In the genomic region with DNA sequence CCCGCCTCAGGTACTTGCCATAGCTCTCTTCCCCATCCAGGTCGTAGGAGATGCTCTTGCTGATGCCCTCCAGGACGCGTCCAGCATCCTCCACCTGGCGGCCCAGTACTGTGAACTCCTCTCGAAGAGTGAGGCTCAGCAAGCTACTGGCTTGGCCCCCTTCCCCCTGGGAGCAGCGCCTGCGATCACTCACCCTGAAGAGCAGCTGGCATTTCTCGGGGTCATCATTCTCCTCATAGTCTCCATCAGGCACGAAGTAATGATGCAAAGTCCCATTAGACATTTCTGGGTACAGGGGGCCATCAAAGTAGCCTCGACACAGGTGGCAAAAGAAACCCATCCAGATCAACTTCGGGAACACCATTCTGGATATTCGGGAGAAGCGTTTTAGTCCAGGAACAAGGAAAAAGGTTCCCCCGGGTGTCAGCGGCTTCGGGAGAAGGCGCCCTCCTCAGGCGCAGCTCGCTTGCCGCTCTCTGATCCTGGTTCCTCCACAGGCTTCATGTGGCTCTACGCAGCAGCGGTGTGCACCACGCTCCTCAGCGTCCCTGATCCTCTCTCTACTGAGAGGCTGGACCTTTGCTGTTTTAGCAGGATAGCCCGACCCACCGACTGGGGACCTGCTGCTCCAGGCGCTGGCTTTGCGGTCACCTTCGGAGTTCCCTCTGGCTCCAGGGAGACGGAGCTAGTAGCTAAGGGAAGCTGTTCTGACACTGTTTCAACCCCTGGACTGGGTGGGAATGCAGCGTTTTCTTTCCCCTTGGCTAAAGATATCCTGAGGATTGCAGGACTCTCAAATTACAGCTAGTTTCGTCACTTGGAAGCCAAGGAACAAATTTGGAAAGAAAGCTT, we compare ENCODE assay signal across 8 mouse cellular contexts. TPM values are rescaled to one million over a fixed set of nuclear protein-coding genes. Genes with fewer than 3 reads are reported as not detected.
DNase-seq lines count a peak whose midpoint lies in the region; ATAC-seq and TF ChIP-seq lines count a peak whose summit lies in the region.

A gene (minus strand): TSS at position 752 of the 852 bp plus-strand sequence.

- under 1% methylated on average over 33 of the region's 33 CpGs for WGBS in embryonic facial prominence, embryonic 13.5 days
- WGBS in kidney, adult 2 months: 3% methylated on average over 33 of the region's 33 CpGs
- 2% methylated on average over 33 of the region's 33 CpGs for WGBS in limb, embryonic 11.5 days
- WGBS in midbrain, embryonic 14.5 days: 2% methylated on average over 33 of the region's 33 CpGs
- under 1% methylated on average over 33 of the region's 33 CpGs for WGBS in stomach, embryonic 16.5 days

- H3K4me2 ChIP-seq in embryonic facial prominence, embryonic 13.5 days: peak within 1 kb of the TSS; percentile 74
- peak within 1 kb of the TSS; percentile 72 for H3K4me2 ChIP-seq in limb, embryonic 11.5 days (ENCODE audit: low read depth, severe bottlenecking)
- peak within 1 kb of the TSS; percentile 88 for H3K4me2 ChIP-seq in midbrain, embryonic 14.5 days (ENCODE audit: low read length)
- peak within 1 kb of the TSS; percentile 72 for H3K4me2 ChIP-seq in stomach, embryonic 16.5 days (ENCODE audit: low read depth, low read length)

- peak; percentile 34 for TF ChIP-seq CTCF in kidney, adult 2 months (conservative IDR thresholded peaks at IDR 0.05; ENCODE audit: insufficient read depth, insufficient read length, low read depth, low read length)

- H3K4me3 ChIP-seq in embryonic facial prominence, embryonic 13.5 days: peak within 1 kb of the TSS; percentile 55
- peak within 1 kb of the TSS; percentile 52 for H3K4me3 ChIP-seq in kidney, adult 2 months (ENCODE audit: insufficient read depth, low read depth, low read length)
- peak within 1 kb of the TSS; percentile 51 for H3K4me3 ChIP-seq in limb, embryonic 11.5 days (ENCODE audit: low read depth, low read length)
- peak within 1 kb of the TSS; percentile 40 for H3K4me3 ChIP-seq in midbrain, embryonic 14.5 days (replicated peaks; ENCODE audit: low read depth, low read length)
- peak within 1 kb of the TSS; percentile 57 for H3K4me3 ChIP-seq in stomach, embryonic 16.5 days (replicated peaks; ENCODE audit: low read length)

- H3K4me1 ChIP-seq in embryonic facial prominence, embryonic 13.5 days: peaks cover 14% of the 10 kb centered on the region
- H3K4me1 ChIP-seq in kidney, adult 2 months (ENCODE audit: control insufficient read depth, insufficient read depth, low read length): peaks cover 6% of the 10 kb centered on the region
- H3K4me1 ChIP-seq in limb, embryonic 11.5 days (ENCODE audit: control insufficient read depth, insufficient read depth, low read length): no peaks in the 10 kb centered on the region
- 0 out of 2 replicates have a peak, but pooled peaks cover 6% of the 10 kb centered on the region for H3K4me1 ChIP-seq in midbrain, embryonic 14.5 days (ENCODE audit: control insufficient read depth, insufficient read depth, low read length)
- H3K4me1 ChIP-seq in stomach, embryonic 16.5 days (ENCODE audit: control insufficient read depth, insufficient read depth, low read length): no peaks in the 10 kb centered on the region

- H3K27me3 ChIP-seq in embryonic facial prominence, embryonic 13.5 days: peaks cover 5% of the 10 kb centered on the region; the same call in 1 of the 2 replicates
- H3K27me3 ChIP-seq in kidney, adult 2 months (replicated peaks; ENCODE audit: control insufficient read depth, insufficient read depth, low read length): no peaks in the 10 kb centered on the region
- no peaks in the 10 kb centered on the region for H3K27me3 ChIP-seq in limb, embryonic 11.5 days (ENCODE audit: control insufficient read depth, insufficient read depth, low read length)
- H3K27me3 ChIP-seq in midbrain, embryonic 14.5 days (ENCODE audit: control insufficient read depth, insufficient read depth, low read length): no peaks in the 10 kb centered on the region
- no peaks in the 10 kb centered on the region for H3K27me3 ChIP-seq in stomach, embryonic 16.5 days (ENCODE audit: control insufficient read depth, insufficient read depth, low read length)

- no peak for TF ChIP-seq POLR2A in kidney, adult 2 months (IDR thresholded peaks at IDR 0.05; ENCODE audit: low read depth, low read length)

- no peaks in the 10 kb centered on the region for H3K9me3 ChIP-seq in embryonic facial prominence, embryonic 13.5 days
- no peaks in the 10 kb centered on the region for H3K9me3 ChIP-seq in limb, embryonic 11.5 days (ENCODE audit: control insufficient read depth, low read length)
- no peaks in the 10 kb centered on the region for H3K9me3 ChIP-seq in midbrain, embryonic 14.5 days (ENCODE audit: control insufficient read depth, low read length)
- no peaks in the 10 kb centered on the region for H3K9me3 ChIP-seq in stomach, embryonic 16.5 days (replicated peaks; ENCODE audit: control insufficient read depth, low read length)

- H3K9ac ChIP-seq in embryonic facial prominence, embryonic 13.5 days: peak within 1 kb of the TSS; percentile 84
- H3K9ac ChIP-seq in limb, embryonic 11.5 days (ENCODE audit: low read length): peak within 1 kb of the TSS; percentile 65
- H3K9ac ChIP-seq in midbrain, embryonic 14.5 days (replicated peaks; ENCODE audit: low read length): peak within 1 kb of the TSS; percentile 59
- peak within 1 kb of the TSS; percentile 81 for H3K9ac ChIP-seq in stomach, embryonic 16.5 days (ENCODE audit: low read length)

- no peaks in the 10 kb centered on the region for H3K36me3 ChIP-seq in embryonic facial prominence, embryonic 13.5 days
- no peaks in the 10 kb centered on the region for H3K36me3 ChIP-seq in kidney, adult 2 months (ENCODE audit: control insufficient read depth, insufficient read depth, low read length)
- H3K36me3 ChIP-seq in limb, embryonic 11.5 days (ENCODE audit: control insufficient read depth, insufficient read depth, low read length): no peaks in the 10 kb centered on the region
- no peaks in the 10 kb centered on the region for H3K36me3 ChIP-seq in midbrain, embryonic 14.5 days (ENCODE audit: control insufficient read depth, insufficient read depth, low read length)
- H3K36me3 ChIP-seq in stomach, embryonic 16.5 days (ENCODE audit: control insufficient read depth, insufficient read depth, low read length): no peaks in the 10 kb centered on the region

- peak within 1 kb of the TSS; percentile 88 for H3K27ac ChIP-seq in embryonic facial prominence, embryonic 13.5 days
- no peak within 1 kb of the TSS for H3K27ac ChIP-seq in kidney, adult 2 months (ENCODE audit: insufficient read depth, low read depth, low read length)
- H3K27ac ChIP-seq in limb, embryonic 11.5 days (replicated peaks; ENCODE audit: low read depth, low read length): peak within 1 kb of the TSS; percentile 85
- H3K27ac ChIP-seq in midbrain, embryonic 14.5 days (replicated peaks; ENCODE audit: low read depth, low read length): no peak within 1 kb of the TSS
- peak within 1 kb of the TSS; percentile 82 for H3K27ac ChIP-seq in stomach, embryonic 16.5 days (ENCODE audit: low read length)

- ATAC-seq in embryonic facial prominence, embryonic 13.5 days (ENCODE audit: insufficient number of reproducible peaks, insufficient read depth, low FRiP score, low TSS enrichment, low read depth): peak; percentile 62; the same call in 1 of the 2 replicates
- ATAC-seq in limb, embryonic 11.5 days (ENCODE audit: insufficient number of reproducible peaks, low FRiP score, low TSS enrichment, low read depth): peak; percentile 82
- peak; percentile 81 for ATAC-seq in midbrain, embryonic 14.5 days (ENCODE audit: low FRiP score, low TSS enrichment)
- peak; percentile 79 for ATAC-seq in stomach, embryonic 16.5 days (ENCODE audit: insufficient read depth, low FRiP score)

- peak; percentile 4 for DNase-seq in adrenal gland, adult 8-10 months
- peak; percentile 72 for DNase-seq in heart, adult 8-10 months (ENCODE audit: low spot score)
- DNase-seq in kidney, adult 2 months: peak; percentile 64
- peak; percentile 78 for DNase-seq in limb, embryonic 11.5 days (ENCODE audit: low spot score)
- DNase-seq in midbrain, embryonic 14.5 days: peak; percentile 74
- no peak for DNase-seq in T-cell, adult 2 months (ENCODE audit: low spot score)

RNA-seq across cellular contexts. Expression of the gene that starts here (rescaled TPM):
- 1 to 10 TPM; 5.9 to 8.9 (median 8.6) TPM for total RNA-seq in adrenal gland, adult 8-10 months (2022)
- 66.1 and 82.2 TPM in 2 replicates for polyA plus RNA-seq in embryonic facial prominence, embryonic 13.5 days (2015; fragmentation: Nextera tagmentation; extraction: Ambion mirVana)
- 1 to 10 TPM; 3.6 to 7.7 (median 5.9) TPM for total RNA-seq in heart, adult 8-10 months (2022)
- 1.6 and 2.2 TPM in 2 replicates for polyA plus RNA-seq in kidney, adult 2 months (2012; rRNA removed)
- polyA plus RNA-seq in limb, embryonic 11.5 days (2014; fragmentation: Nextera tagmentation; extraction: Ambion mirVana): 63.8 and 68.8 TPM in 2 replicates
- polyA plus RNA-seq in midbrain, embryonic 14.5 days (2014; fragmentation: Nextera tagmentation; extraction: Ambion mirVana): 1.5 and 2.4 TPM in 2 replicates
- polyA plus RNA-seq in stomach, embryonic 16.5 days (2015; fragmentation: Nextera tagmentation; extraction: Ambion mirVana): 58.1 and 58.4 TPM in 2 replicates

Comparison
In these comparisons a context has a peak if more than half of its experiments do, and no peak if none do; other contexts are left out.
1. RNA of the gene that starts here (polyA plus RNA-seq): 66.1 to 82.2 TPM in embryonic facial prominence, embryonic 13.5 days, 63.8 to 68.8 TPM in limb, embryonic 11.5 days and 58.1 to 58.4 TPM in stomach, embryonic 16.5 days; 1.5 to 2.4 TPM in midbrain, embryonic 14.5 days and 1.6 to 2.2 TPM in kidney, adult 2 months; every median in the first group is over 10 times any median in the second.
2. H3K27ac ChIP-seq: peak in embryonic facial prominence, embryonic 13.5 days (single experiment), limb, embryonic 11.5 days (single experiment) and stomach, embryonic 16.5 days (single experiment); none in kidney, adult 2 months (single experiment) and midbrain, embryonic 14.5 days (single experiment).
3. Peak in every context shown above with its lines, with median percentiles within 50 percentile points of each other: ATAC-seq, H3K4me2 ChIP-seq, H3K4me3 ChIP-seq and H3K9ac ChIP-seq.